In the genomic region with DNA sequence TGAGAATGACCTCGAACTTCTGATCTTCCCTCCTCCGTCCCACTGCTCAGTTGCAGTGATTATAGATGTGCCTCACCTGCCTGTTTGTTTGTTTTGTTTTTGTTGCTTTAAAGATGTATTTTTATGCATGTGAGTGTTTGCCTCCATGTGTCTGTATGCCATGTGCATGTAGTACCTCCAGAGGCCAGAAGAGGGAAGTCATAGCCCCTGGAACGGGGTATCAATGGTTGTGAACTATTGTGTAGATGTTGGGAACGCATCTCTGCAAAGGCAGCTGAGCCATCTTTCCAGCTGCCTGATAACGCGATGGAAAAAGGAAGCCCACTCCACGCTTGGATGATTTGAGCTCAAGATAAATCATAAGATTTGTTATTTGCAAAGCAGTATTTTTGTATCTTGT, we compare ENCODE assay signal across 9 mouse cellular contexts.
DNase-seq lines count a peak whose midpoint lies in the region; ATAC-seq and TF ChIP-seq lines count a peak whose summit lies in the region.
"Had no signal": no experiment of that assay in that cellular context is flagged by ENCODE, and none has a peak within 500 bp of the region (broad histone marks: within the 10 kb centered on the region; RNA-seq: fewer than 3 reads in every experiment).

No protein-coding gene starts in this region.

- peak; percentile 74 to 83 for DNase-seq in cerebellum, postnatal 14 days
- DNase-seq in cerebellum, adult 8-10 months = no peak
- peak; percentile 5 for DNase-seq in liver, adult 2 months (ENCODE audit: extremely low read depth, low read depth, low spot score)
- DNase-seq in frontal cortex, postnatal 10 days (ENCODE audit: low spot score in 2 of 2) = no peak
- DNase-seq in T-cell, adult 2 months (ENCODE audit: low spot score) = no peak

- no peak overlapping the region for H3K4me3 ChIP-seq in liver, adult 2 months (ENCODE audit: insufficient read depth, low read depth, low read length)
- H3K4me3 ChIP-seq in liver, embryonic 12.5 days = no peak overlapping the region
- no peak overlapping the region for H3K4me3 ChIP-seq in bone marrow, adult 2 months (replicated peaks; ENCODE audit: control insufficient read depth, low read depth, low read length)
- H3K4me3 ChIP-seq: liver, embryonic 15.5 days had no signal

- H3K9me3 ChIP-seq in liver, embryonic 12.5 days (replicated peaks) = no peaks in the 10 kb centered on the region
- H3K9me3 ChIP-seq: liver, embryonic 15.5 days had no signal

- TF ChIP-seq CTCF in liver, adult 2 months (IDR thresholded peaks at IDR 0.05; ENCODE audit: low read depth, low read length) = no peak; the same call in 1 of the 2 replicates
- peak; percentile 23; the same call in 1 of the 2 replicates for TF ChIP-seq CTCF in bone marrow, adult 2 months (IDR thresholded peaks at IDR 0.05; ENCODE audit: control insufficient read depth, insufficient read depth, low read length)

- H3K4me1 ChIP-seq in liver, adult 2 months (ENCODE audit: control insufficient read depth, insufficient read depth, low read length) = no peaks in the 10 kb centered on the region
- H3K4me1 ChIP-seq in liver, embryonic 12.5 days = no peaks in the 10 kb centered on the region
- H3K4me1 ChIP-seq in bone marrow, adult 2 months (ENCODE audit: control insufficient read depth, insufficient read depth, low read length) = no peaks in the 10 kb centered on the region
- H3K4me1 ChIP-seq: liver, embryonic 15.5 days had no signal

- H3K9ac ChIP-seq in liver, adult 2 months (ENCODE audit: low read depth, low read length) = no peak overlapping the region
- no peak overlapping the region for H3K9ac ChIP-seq in liver, embryonic 12.5 days
- H3K9ac ChIP-seq: liver, embryonic 15.5 days had no signal

- 80% methylated on average over 7 of the region's 7 CpGs for WGBS in liver, adult 2 months
- 55% methylated on average over 7 of the region's 7 CpGs for WGBS in liver, embryonic 12.5 days (ENCODE audit: insufficient replicate concordance)
- WGBS in bone marrow, adult 2 months = 77% methylated on average over 7 of the region's 7 CpGs

- H3K27me3 ChIP-seq in liver, adult 2 months (ENCODE audit: control insufficient read depth, insufficient read depth, low read length) = no peaks in the 10 kb centered on the region
- H3K27me3 ChIP-seq in liver, embryonic 12.5 days (replicated peaks) = peaks cover 8% of the 10 kb centered on the region
- H3K27me3 ChIP-seq: liver, embryonic 15.5 days had no signal

- ATAC-seq in liver, embryonic 12.5 days = no peak
- ATAC-seq in megakaryocyte progenitor cell, adult 5-6 weeks (replicated peaks; ENCODE audit: poor library complexity) = 0 out of 2 replicates have a peak, but pooled peaks have one; percentile 44

- H3K79me2 ChIP-seq in liver, adult 2 months (ENCODE audit: control insufficient read depth, insufficient read depth, low read length) = no peaks in the 10 kb centered on the region

- H3K36me3 ChIP-seq in liver, adult 2 months (ENCODE audit: control insufficient read depth, insufficient read depth, low read length) = no peaks in the 10 kb centered on the region
- H3K36me3 ChIP-seq in liver, embryonic 12.5 days = no peaks in the 10 kb centered on the region
- H3K36me3 ChIP-seq: liver, embryonic 15.5 days had no signal

- TF ChIP-seq POLR2A in liver, adult 2 months (IDR thresholded peaks at IDR 0.05; ENCODE audit: extremely low read depth, insufficient read depth, low read length) = no peak
- TF ChIP-seq POLR2A in bone marrow, adult 2 months (IDR thresholded peaks at IDR 0.05; ENCODE audit: borderline replicate concordance, control insufficient read depth, low read depth, low read length) = no peak

- H3K4me2 ChIP-seq in liver, embryonic 12.5 days = no peak overlapping the region
- H3K4me2 ChIP-seq: liver, embryonic 15.5 days had no signal

- no peak overlapping the region for H3K27ac ChIP-seq in liver, adult 2 months (replicated peaks; ENCODE audit: insufficient read depth, low read depth, low read length)
- H3K27ac ChIP-seq in liver, embryonic 12.5 days = no peak overlapping the region
- H3K27ac ChIP-seq in bone marrow, adult 2 months (ENCODE audit: control insufficient read depth, insufficient read depth, low read depth, low read length, poor library complexity) = no peak overlapping the region
- H3K27ac ChIP-seq: liver, embryonic 15.5 days had no signal

Comparison
In these comparisons a context has a peak if more than half of its experiments do, and no peak if none do; other contexts are left out.
1. DNase-seq: peak in cerebellum, postnatal 14 days (2 of 2) and liver, adult 2 months (single experiment); none in cerebellum, adult 8-10 months (single experiment), frontal cortex, postnatal 10 days (0 of 2) and T-cell, adult 2 months (single experiment).